Mouse (Mus musculus) adrenal gland, adult 8-10 months (tissue): ENCODE results near the gene Cd69. TPM values are rescaled to one million over a fixed set of nuclear protein-coding genes. Genes with fewer than 3 reads are reported as not detected.

Experiments
- DNase-seq: peaks from one replicate; pipeline ENCODE4 v3.0.0; 2022
- total RNA-seq, 4 experiments: library from RNA; stranded (reverse); gene quantifications; 2 replicates each; pipeline ENCODE4 v1.2.4; 2022

Cd69 gene
- total RNA-seq, 4 experiments from 2014 or later, result 0.21 to 0.38 (median 0.27) TPM; not detected in 1

DNA sequence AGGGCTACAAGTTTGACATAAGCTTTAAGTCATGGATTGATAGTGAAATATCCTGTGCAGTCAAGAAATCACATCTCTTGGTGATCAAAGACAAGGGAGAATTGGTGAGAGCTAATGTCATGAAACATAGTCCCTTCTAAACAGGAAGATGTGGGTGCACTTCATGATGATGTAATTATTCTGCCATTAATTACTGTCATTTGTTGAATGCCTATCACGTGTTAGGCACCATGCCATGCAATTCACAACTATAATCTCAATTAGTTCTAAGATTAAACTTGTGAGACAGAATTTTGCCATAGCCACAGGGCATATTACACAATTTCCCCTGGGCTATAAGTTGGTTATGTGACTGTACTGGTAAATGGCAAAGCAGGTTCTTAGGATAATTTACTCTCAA lies 28.2 kb downstream of the Cd69 start:
- no peak for DNase-seq

DNA sequence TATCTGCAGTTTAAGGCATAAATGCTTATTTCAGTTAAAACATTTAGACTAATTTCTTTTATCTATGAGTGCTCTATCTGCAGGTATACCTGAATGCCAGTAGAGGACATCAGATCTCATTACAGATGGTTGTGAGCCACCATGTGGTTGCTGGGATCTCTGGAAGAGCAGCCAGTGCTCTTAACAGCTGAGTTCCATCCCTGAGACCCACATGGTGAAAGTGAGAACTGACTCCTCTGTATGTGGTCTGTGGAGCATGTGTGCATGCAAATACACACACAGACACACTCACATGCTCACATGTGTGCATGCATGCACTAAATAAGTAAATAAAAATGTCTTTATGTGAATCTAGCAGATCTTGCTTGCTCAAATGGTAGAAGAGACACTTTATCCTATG lies 29.4 kb downstream of the Cd69 start:
- no peak for DNase-seq

DNA sequence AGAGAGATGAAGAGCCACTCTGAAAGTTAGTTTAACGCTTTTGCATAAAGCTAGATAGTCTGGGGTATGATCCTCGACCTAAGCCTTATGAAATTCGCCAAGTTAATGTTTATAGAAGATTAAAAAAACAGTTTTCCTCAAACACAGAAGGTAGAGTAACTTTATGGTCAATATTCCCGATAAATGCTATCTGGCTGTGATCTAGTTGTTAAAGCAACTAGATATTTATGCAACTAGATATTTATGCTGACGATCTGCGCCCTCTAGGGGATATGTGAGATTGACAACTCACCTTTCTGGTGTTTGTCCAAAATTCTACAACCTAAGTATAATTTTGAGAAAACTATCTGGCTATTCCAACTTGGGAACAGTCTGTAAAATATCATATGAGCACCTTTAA lies 33.3 kb downstream of the Cd69 start:
- no peak for DNase-seq

- DNase-seq, result no peak
Observed at GRCm38 (mm10) chr6:129241471-129241870, 33.8 kb downstream of the Cd69 start.

DNA sequence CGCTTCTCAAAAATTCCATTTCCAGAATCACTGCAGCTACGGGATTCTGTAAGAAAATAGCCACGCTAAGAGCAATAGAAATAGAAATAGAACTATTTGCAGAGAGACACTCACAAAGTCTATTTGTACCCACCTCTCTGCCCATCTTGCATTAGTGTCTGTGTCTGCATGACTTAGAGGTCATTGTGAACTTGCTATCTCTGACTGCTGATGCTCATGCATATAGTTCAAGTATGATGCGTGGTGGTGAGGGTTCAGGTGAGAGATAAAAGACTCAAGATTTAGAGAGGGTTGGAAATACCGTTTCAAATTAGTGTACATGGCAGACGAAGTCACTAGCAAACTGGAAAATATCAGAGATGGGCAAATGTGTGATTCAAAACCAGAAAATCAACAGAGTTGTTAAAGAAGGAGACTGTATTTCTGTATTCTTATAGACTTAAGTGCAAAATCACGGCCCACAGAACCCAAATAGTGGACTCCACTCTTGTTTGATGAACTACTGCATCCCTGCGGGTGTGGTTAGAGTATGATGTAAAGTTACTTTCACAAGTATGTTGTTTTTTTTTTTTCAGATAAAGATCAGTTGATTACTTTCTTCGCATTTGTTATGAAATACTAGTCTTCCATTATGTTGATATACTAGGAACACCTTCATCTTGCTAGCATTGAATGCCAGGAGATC lies 35.5 kb downstream of the Cd69 start:
- DNase-seq, result no peak

DNA sequence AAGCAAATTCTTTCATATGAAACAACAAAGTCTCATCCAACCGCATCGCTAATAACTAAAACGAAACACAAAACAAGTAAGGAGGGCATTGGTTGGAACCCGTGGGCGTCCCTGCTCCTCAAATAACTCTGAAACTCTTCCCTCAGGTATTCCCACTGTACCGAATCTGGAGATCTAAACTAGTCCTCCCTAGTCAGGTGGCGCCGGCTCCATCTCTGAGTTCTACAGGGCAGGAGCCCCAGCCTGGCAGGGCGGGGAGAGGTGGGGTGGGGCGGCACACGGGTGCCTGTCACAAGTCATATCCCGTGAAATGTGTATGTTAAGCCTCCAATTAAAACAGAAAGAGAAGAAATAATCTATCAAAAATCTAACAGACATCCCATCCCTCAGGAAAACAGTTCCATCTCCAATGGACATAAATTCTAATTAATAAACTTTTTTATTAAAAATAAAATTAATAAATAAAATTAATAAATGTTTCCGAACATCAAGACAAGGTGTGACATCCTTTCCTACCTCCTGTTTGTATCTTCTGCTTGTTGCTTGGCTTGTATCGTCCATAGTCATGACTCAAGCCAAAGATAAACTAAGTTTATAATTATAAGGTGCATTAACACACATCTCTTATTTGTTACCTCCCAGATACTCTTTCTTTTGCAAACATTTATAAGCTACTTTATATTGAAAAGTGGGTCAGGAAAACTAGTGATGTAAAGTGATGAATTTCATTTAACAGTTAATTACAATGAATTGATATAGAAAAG lies 36.8 kb downstream of the Cd69 start:
- no peak for DNase-seq

GRCm38 (mm10) chr6:129237350-129238274 lies 37.6 kb downstream of the Cd69 start:
- peak; percentile 74 for DNase-seq

- no peak for DNase-seq
Observed at GRCm38 (mm10) chr6:129236652-129237342, 38.4 kb downstream of the Cd69 start.

GRCm38 (mm10) chr6:129235855-129236461 lies 39.3 kb downstream of the Cd69 start:
- DNase-seq, result no peak

DNA sequence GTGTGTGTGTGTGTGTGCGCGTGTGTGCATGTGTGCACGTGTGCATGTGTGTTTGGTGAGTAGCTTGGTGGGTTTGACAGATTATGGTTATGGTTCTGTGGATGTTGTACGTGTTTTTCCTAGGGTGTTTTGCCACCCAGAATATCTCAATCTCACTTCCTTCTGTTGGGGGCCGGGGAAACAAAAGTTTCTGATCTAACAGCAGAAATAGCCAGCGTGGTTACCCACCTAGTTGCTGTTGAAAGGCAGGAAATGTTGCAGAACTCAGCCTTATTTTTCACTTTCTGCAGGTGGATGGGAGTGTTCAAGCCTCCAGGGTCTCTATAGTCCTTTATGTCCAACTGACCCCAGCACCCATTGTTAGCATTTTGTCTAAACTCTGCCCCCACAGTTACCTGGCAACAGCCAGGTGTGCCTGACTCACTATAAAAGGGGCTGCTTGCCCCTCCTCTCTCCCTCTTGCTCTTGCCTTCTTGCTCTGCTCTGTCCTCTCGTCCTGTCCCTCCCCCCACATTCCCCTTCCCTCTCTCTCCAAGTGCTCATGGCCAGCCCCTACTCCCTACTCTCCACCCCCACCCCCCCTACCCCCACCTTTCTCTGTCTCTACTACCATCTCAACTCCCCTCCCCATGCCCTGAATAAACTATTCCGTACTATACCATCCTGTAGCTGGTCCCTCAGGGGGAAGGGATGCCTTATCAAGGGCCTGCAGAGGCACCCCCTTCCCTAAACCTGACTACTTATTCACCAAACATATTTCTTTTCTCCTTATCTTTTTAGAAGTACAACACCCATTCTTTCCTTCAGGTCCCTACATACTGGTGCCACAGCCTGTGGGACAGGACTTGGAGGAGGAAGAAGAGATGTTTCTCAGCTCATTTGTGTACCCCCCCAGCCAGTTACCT lies 40.5 kb downstream of the Cd69 start:
- DNase-seq, result no peak

DNA sequence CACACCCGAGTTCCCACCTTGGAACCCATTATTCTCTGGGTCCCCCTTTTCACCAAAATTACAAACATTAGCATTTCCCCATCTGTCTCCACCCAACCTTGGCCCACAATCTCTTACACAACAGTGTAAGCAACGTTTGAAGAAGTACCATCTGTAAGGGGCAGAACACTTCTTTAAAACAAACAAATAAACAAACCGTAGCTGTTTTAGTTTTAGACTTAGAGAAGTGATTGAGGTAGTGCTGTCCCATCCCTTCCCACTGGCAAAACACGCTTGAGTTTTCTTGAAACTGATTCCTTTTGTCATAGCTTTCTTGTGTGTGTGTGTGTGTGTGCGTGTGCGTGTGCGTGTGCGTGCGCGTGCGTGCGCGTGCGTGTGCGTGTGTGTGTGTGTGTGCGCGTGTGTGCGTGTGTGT lies 41.3 kb downstream of the Cd69 start:
- DNase-seq, result no peak

DNA sequence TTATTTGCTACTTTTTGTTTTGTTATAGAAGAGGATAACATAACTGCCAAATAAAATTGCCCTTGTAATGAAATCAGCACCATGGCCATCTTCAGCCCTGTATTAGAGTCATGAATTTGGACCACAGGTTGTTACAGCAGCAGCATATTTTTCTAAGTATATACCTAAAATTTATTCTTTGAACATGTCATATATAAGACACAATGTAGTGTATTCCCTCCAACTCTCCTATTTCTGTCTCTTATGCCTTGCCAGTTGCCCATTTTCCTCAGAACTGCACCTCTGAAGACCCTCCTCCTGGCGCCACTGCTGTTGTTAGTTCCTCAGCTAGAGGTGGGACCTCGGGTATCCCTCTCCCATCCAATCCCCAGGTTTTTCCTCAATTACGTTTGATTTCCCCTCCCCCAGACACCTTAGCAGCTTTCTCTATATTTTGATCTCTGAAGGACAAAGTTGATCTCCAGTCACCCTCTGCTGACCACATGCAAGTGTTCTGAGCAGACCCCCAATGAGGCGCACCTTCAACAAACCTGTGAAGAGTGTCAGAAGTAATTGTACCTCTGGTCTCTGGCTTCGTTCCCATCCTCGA lies 41.8 kb downstream of the Cd69 start:
- DNase-seq, result no peak

GRCm38 (mm10) chr6:129232842-129233205 lies 42.4 kb downstream of the Cd69 start:
- no peak for DNase-seq

DNA sequence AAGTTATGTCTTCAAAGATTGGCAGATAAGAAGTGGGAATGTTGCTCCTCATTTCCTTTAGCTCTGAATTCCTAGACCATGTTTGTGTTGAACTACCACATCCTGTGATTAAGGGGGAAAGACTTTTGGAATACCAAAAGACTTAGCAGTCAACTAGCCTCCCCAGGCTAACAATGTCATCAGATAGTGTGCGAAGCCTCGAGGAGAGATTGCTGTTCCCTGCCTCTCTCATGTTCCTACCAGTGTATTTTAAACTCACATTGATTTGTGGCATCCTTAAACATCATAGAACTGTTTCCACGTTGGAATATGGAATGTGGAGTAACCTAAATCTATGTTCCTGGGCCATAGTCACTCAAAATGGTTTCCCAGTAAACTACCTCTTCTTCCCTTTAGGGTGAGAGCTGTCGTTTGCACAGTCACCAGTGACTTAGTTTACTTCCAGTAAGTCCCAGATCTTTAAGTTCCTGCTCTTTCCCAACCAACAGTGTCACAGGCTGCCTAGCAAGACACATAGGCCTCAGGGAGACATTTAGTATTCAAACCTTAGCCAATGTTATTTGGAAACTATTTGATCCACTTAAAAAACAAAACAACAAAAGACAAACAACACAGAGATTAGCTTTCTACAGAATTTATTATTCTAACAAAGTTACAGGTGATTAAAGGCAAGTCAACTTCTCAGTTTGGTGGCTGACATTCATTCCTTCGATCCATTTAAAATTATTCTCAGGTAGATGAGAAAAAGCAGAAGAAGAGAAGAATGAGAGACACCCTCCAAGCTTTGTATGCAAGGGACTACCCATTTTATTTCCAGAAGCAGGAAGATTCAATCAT lies 43.0 kb downstream of the Cd69 start:
- DNase-seq, result no peak

DNA sequence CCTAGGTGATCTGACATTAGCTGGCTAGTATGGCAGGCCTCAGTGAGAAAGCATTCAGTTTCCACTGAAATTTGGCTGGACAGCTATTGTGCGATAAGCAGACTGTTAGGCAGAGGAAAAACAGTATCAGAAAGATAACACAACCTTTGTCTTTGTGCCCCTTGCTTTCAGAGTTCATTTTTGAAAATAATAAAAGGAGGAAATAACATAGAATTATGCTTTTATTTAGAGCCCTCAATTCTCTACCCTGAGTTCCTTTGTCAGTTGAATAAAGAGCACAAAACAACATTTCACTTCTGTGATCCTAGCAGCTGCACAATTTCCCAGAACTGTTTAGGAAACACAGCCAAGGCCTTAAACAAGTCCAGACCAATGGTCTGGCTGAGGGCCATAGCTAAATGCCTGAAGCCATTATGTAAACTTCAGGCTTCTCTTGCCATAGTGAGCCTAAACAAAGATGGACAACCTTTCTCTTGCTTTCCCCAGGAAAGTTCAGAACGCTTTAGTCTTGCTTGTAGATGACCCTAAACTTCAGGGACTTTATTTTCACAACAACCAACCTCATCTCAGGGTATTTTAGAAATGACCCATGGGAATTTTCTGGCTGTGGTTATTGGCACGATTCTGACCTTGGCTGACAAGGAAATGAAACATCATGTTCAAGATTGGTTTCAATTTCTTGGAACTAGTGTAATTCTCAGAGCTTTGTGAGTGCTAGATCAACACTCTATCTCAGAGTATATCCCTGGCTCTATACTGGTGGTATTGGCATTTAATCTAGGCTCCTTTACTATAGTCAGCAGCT lies 45.3 kb downstream of the Cd69 start:
- peak; percentile 52 for DNase-seq

GRCm38 (mm10) chr6:129228935-129229773 lies 46.1 kb downstream of the Cd69 start:
- no peak for DNase-seq

DNA sequence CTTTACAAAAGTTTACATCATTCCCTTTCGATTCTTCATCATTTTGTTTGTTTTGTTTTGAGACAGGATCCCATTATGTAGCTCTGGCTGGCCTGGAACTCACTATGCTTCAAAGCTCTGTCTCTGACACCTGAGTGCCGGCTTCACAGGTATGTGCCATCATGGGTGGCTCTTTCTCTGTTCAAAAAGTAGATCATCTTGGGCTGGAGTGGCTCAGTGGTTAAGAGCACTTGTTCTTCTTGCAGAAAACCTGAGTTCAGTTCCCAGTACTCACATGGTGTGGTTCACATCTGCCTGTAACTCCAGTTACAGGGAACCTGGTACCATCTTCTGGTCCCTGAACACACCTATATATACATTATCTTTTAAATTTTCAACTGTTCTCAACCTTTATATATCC lies 50.2 kb downstream of the Cd69 start:
- DNase-seq, result no peak

- DNase-seq, result no peak
Observed at GRCm38 (mm10) chr6:129224090-129224489, 51.1 kb downstream of the Cd69 start.
